ENCODE assay signal across 8 mouse cellular contexts in the genomic region with DNA sequence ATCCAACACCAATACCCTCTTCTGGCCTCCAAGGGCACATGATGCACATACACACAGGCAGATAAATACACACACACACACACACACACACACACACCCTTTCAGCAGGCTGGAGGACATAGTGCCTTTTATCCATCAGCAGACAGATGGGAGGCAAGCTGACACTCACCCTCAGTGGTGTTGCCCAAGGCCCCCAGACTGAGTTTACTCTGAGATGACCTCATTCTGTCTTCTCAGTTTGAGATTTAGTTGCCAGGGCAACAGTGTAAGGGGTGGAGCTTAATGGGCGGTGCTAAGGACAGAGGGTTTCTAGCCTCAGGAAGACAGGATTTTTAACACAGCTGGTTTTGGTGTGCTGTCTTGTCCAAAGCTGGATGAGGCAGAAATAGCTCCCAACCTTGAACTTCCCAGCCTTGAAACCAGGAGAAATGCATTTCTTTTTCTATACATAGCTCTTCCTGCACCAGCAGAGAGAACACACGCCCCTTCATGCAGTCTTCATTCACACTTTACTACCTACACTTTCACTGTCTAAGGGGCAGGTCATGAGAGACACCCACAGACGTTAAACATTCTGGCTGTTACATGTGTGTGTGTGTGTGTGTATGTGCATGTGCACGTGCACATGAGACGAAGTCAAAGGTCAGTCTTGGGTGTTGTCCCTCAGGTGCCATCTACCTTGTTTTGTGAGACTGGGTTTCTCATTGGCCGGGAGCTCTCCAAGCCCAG.
DNase-seq lines count a peak whose midpoint lies in the region; ATAC-seq and TF ChIP-seq lines count a peak whose summit lies in the region.

No protein-coding gene starts in this region.

- H3K27ac ChIP-seq in heart, postnatal 0 days (ENCODE audit: low read depth) = no peak overlapping the region
- no peak overlapping the region for H3K27ac ChIP-seq in neural tube, embryonic 14.5 days (ENCODE audit: low read depth, low read length)

- 0 out of 2 replicates have a peak, but pooled peaks cover 3% of the 10 kb centered on the region for H3K27me3 ChIP-seq in heart, postnatal 0 days (ENCODE audit: control insufficient read depth, insufficient read depth, low read length)
- H3K27me3 ChIP-seq in neural tube, embryonic 14.5 days (ENCODE audit: control insufficient read depth, insufficient read depth, low read length) = no peaks in the 10 kb centered on the region

- DNase-seq in urinary bladder, postnatal 14 days (ENCODE audit: low spot score) = peak; percentile 22
- DNase-seq in urinary bladder, adult 18-20 months (ENCODE audit: low spot score in 2 of 2) = no peak
- peak; percentile 86 to 89 for DNase-seq in adrenal gland, postnatal 36 days
- peak; percentile 21 for DNase-seq in heart, postnatal 0 days (ENCODE audit: low spot score)
- peak; percentile 37 for DNase-seq in lung, adult 2 months
- no peak for DNase-seq in urinary bladder, postnatal 10 days (ENCODE audit: low spot score)
- DNase-seq in left cerebral cortex, adult 8-10 months (ENCODE audit: low spot score in 2 of 2) = no peak

- no peaks in the 10 kb centered on the region for H3K9me3 ChIP-seq in heart, postnatal 0 days (replicated peaks; ENCODE audit: control insufficient read depth, low read length)
- H3K9me3 ChIP-seq in neural tube, embryonic 14.5 days (ENCODE audit: control insufficient read depth, low read length) = no peaks in the 10 kb centered on the region

- no peaks in the 10 kb centered on the region for H3K4me1 ChIP-seq in heart, postnatal 0 days (ENCODE audit: control insufficient read depth, insufficient read depth)
- H3K4me1 ChIP-seq in lung, adult 2 months (ENCODE audit: control insufficient read depth, insufficient read depth, low read length) = no peaks in the 10 kb centered on the region; the same call in 1 of the 2 replicates
- peaks cover 15% of the 10 kb centered on the region for H3K4me1 ChIP-seq in neural tube, embryonic 14.5 days (ENCODE audit: control insufficient read depth, insufficient read depth, low read length)

- no peak overlapping the region for H3K4me3 ChIP-seq in heart, postnatal 0 days (ENCODE audit: low read depth, low read length)
- no peak overlapping the region for H3K4me3 ChIP-seq in lung, adult 2 months (replicated peaks; ENCODE audit: extremely low read depth, low read depth, low read length)
- H3K4me3 ChIP-seq in neural tube, embryonic 14.5 days (ENCODE audit: low read depth, low read length) = no peak overlapping the region

- H3K9ac ChIP-seq in heart, postnatal 0 days (replicated peaks; ENCODE audit: low read depth, low read length) = no peak overlapping the region
- no peak overlapping the region for H3K9ac ChIP-seq in neural tube, embryonic 14.5 days (replicated peaks; ENCODE audit: low read depth, low read length)

- H3K36me3 ChIP-seq in heart, postnatal 0 days (replicated peaks; ENCODE audit: control insufficient read depth, insufficient read depth, low read length) = no peaks in the 10 kb centered on the region
- H3K36me3 ChIP-seq in neural tube, embryonic 14.5 days (ENCODE audit: control insufficient read depth, insufficient read depth, low read length) = no peaks in the 10 kb centered on the region

- no peak for TF ChIP-seq EP300 in heart, postnatal 0 days (IDR thresholded peaks at IDR 0.05; ENCODE audit: low read depth)

- 52% methylated on average over 6 of the region's 6 CpGs for WGBS in heart, postnatal 0 days
- WGBS in lung, adult 2 months = 54% methylated on average over 6 of the region's 6 CpGs
- WGBS in neural tube, embryonic 14.5 days = 52% methylated on average over 6 of the region's 6 CpGs

- 0 out of 2 replicates have a peak, but pooled peaks have one; percentile 40 for ATAC-seq in heart, postnatal 0 days (ENCODE audit: insufficient read depth, low read depth)
- ATAC-seq in neural tube, embryonic 14.5 days (ENCODE audit: low read depth) = peak; percentile 66; the same call in 1 of the 2 replicates

- no peak overlapping the region for H3K4me2 ChIP-seq in heart, postnatal 0 days (ENCODE audit: low read depth, low read length)
- no peak overlapping the region for H3K4me2 ChIP-seq in neural tube, embryonic 14.5 days (ENCODE audit: low read depth, low read length)

- no peak for TF ChIP-seq CTCF in heart, postnatal 0 days (IDR thresholded peaks at IDR 0.05; ENCODE audit: low read depth)
- no peak for TF ChIP-seq CTCF in lung, adult 2 months (IDR thresholded peaks at IDR 0.05; ENCODE audit: insufficient read depth, low read length)

- no peak for TF ChIP-seq POLR2A in lung, adult 2 months (IDR thresholded peaks at IDR 0.05; ENCODE audit: borderline replicate concordance, extremely low read depth, low read depth, low read length)

Comparison
In these comparisons a context has a peak if more than half of its experiments do, and no peak if none do; other contexts are left out.
1. DNase-seq: peak in urinary bladder, postnatal 14 days (single experiment), adrenal gland, postnatal 36 days (2 of 2), heart, postnatal 0 days (single experiment) and lung, adult 2 months (single experiment); none in urinary bladder, adult 18-20 months (0 of 2), urinary bladder, postnatal 10 days (single experiment) and left cerebral cortex, adult 8-10 months (0 of 2).